Mouse (Mus musculus): ENCODE measurements around the gene Aif1. TPM values are rescaled to one million over a fixed set of nuclear protein-coding genes. Genes with fewer than 3 reads are reported as not detected.

The Aif1 gene
- polyA plus RNA-seq, 1 experiment: 13.2 TPM

DNA sequence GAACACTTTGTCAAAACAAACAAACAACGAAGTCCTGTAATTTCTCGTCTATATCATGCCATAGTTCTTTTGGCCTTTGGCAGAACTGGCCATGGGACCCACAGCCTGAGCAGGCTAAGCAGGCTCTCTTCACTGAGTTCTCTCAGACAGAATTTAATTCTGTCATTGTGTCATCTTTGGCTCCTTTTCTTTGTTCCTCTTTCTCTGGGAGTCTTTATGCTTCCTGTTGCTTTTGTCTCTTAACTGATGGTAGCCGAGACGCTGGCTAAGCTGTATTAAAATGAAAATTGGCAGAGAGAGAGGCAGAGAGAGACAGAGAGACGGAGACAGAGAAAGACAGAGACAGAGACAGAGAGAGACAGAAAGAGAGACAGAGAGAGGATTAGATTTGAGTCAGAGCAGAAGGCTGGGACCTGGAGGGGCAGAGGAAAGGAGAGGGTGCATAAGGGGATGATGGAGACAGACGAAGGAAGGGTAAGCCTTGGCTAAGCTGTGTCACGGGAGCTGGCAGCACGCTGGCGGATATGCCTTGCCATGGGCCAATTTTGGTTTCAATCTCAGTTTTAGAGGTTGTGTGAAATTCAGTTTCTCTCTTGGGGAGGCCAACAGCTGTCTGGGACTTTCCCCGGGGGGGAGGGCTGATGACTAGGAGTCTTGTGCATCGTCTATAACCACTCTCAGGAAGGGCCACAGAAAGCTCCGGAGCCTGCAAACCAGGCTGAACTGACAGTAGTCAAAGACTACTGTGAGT, 34.1 kb upstream of the Aif1 start:
- Histone ChIP-seq H3K27ac (ENCODE audit: insufficient read depth, low read length) (no peak overlapping the region), H3K4me3 (ENCODE audit: insufficient read depth, low read length) (no peak overlapping the region), H3K4me1 (ENCODE audit: control insufficient read depth, insufficient read depth, low read length) (no peaks in the 10 kb centered on the region)
- TF ChIP-seq CTCF (IDR thresholded peaks at IDR 0.05; ENCODE audit: extremely low read depth, insufficient read depth, low read length) (no peak), POLR2A (IDR thresholded peaks at IDR 0.05; ENCODE audit: extremely low read depth, insufficient read depth, low read length) (no peak)

- H3K4me1 ChIP-seq (ENCODE audit: control insufficient read depth, insufficient read depth, low read length): no peaks in the 10 kb centered on the region
- no peak overlapping the region for H3K4me3 ChIP-seq (ENCODE audit: insufficient read depth, low read length)
- no peak for TF ChIP-seq POLR2A (IDR thresholded peaks at IDR 0.05; ENCODE audit: extremely low read depth, insufficient read depth, low read length)
- no peak for TF ChIP-seq CTCF (IDR thresholded peaks at IDR 0.05; ENCODE audit: extremely low read depth, insufficient read depth, low read length)
- no peak overlapping the region for H3K27ac ChIP-seq (ENCODE audit: insufficient read depth, low read length)
Measured at GRCm38 (mm10) chr17:35205380-35205769, 29.5 kb upstream of the Aif1 start.

DNA sequence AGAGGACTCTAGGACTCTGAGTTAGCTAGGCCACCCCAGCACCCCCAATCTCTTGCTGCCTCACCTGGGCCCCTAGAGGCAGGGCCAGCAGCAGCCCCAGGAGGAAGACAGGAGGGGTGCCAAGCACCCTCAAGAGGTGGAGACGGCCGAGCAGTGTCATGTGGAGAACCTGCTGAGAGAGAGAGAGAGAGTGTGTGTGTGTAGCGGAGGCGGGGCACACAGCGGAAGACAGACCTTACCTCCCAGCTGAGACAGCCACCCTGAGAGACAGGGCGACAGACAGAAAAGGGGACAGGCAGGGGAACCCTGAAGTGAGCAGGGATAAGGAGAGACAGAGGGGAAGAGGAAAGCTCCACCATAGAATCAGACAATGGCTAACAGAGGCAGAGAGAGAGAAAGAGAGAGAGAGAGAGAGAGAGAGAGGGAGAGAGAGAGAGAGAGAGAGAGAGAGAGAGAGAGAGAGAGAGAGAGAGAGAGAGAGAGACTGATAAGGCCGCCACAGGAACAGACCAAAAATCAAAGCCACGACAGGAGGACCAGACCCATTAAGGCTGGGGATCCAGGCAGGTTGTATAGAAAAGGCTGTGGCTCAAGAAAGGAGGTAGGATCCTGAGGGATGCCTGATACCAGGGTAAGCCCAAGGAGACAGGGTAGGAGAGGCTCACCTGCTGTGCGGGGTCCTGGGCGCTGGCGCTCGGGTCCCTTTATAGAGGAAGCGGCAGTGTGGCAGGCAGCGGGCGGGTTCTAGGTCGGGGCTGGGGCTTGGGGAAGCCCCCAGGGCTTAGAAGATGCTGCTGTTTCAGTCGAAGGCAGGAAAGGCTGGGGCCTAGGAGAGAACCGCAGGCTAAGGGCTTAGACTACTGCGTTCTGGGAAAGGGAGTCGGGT, 28.9 kb upstream of the Aif1 start, which contains the start of gene Lta:
Lta (minus strand) TSS at position 858 of the 886 bp plus-strand sequence.
- no peaks in the 10 kb centered on the region for H3K4me1 ChIP-seq (ENCODE audit: control insufficient read depth, insufficient read depth, low read length)
- no peak within 1 kb of the TSS for H3K27ac ChIP-seq (ENCODE audit: insufficient read depth, low read length)
- H3K4me3 ChIP-seq (ENCODE audit: insufficient read depth, low read length): no peak within 1 kb of the TSS
- TF ChIP-seq POLR2A (IDR thresholded peaks at IDR 0.05; ENCODE audit: extremely low read depth, insufficient read depth, low read length) (no peak), CTCF (IDR thresholded peaks at IDR 0.05; ENCODE audit: extremely low read depth, insufficient read depth, low read length) (no peak)

- TF ChIP-seq POLR2A (IDR thresholded peaks at IDR 0.05; ENCODE audit: extremely low read depth, insufficient read depth, low read length) (no peak), CTCF (IDR thresholded peaks at IDR 0.05; ENCODE audit: extremely low read depth, insufficient read depth, low read length) (no peak)
- Histone ChIP-seq H3K4me1 (ENCODE audit: control insufficient read depth, insufficient read depth, low read length) (no peaks in the 10 kb centered on the region), H3K27ac (ENCODE audit: insufficient read depth, low read length) (no peak overlapping the region), H3K4me3 (ENCODE audit: insufficient read depth, low read length) (no peak overlapping the region)
Measured at GRCm38 (mm10) chr17:35202442-35202841, 26.6 kb upstream of the Aif1 start.

GRCm38 (mm10) chr17:35201787-35202186, 25.9 kb upstream of the Aif1 start, which contains the start of gene Tnf:
Gene Tnf (minus strand): TSS chr17:35202007.
- Histone ChIP-seq H3K4me1 (ENCODE audit: control insufficient read depth, insufficient read depth, low read length) (no peaks in the 10 kb centered on the region), H3K4me3 (ENCODE audit: insufficient read depth, low read length) (no peak within 1 kb of the TSS), H3K27ac (ENCODE audit: insufficient read depth, low read length) (no peak within 1 kb of the TSS)
- TF ChIP-seq CTCF (IDR thresholded peaks at IDR 0.05; ENCODE audit: extremely low read depth, insufficient read depth, low read length) (no peak), POLR2A (IDR thresholded peaks at IDR 0.05; ENCODE audit: extremely low read depth, insufficient read depth, low read length) (no peak)

- no peaks in the 10 kb centered on the region for H3K4me1 ChIP-seq (ENCODE audit: control insufficient read depth, insufficient read depth, low read length)
- H3K27ac ChIP-seq (ENCODE audit: insufficient read depth, low read length): no peak overlapping the region
- H3K4me3 ChIP-seq (ENCODE audit: insufficient read depth, low read length): no peak overlapping the region
- TF ChIP-seq POLR2A (IDR thresholded peaks at IDR 0.05; ENCODE audit: extremely low read depth, insufficient read depth, low read length) (no peak), CTCF (IDR thresholded peaks at IDR 0.05; ENCODE audit: extremely low read depth, insufficient read depth, low read length) (no peak)
Measured at GRCm38 (mm10) chr17:35201128-35201527, 25.3 kb upstream of the Aif1 start.

DNA sequence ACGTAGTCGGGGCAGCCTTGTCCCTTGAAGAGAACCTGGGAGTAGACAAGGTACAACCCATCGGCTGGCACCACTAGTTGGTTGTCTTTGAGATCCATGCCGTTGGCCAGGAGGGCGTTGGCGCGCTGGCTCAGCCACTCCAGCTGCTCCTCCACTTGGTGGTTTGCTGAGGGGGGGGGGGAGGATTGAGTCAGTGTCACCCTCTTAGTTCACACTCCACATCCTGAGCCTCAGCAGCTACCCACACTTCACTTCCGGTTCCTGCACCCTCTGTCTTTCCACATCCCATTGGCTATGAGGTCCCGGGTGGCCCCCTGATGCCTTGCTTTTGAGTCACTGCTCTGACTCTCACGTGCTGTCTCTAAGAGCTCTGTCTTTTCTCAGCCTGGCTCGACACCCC, 24.5 kb upstream of the Aif1 start:
- Histone ChIP-seq H3K27ac (ENCODE audit: insufficient read depth, low read length) (no peak overlapping the region), H3K4me1 (ENCODE audit: control insufficient read depth, insufficient read depth, low read length) (no peaks in the 10 kb centered on the region), H3K4me3 (ENCODE audit: insufficient read depth, low read length) (no peak overlapping the region)
- TF ChIP-seq CTCF (IDR thresholded peaks at IDR 0.05; ENCODE audit: extremely low read depth, insufficient read depth, low read length): no peak
- TF ChIP-seq POLR2A (IDR thresholded peaks at IDR 0.05; ENCODE audit: extremely low read depth, insufficient read depth, low read length): no peak

GRCm38 (mm10) chr17:35198946-35199345, 23.1 kb upstream of the Aif1 start:
- Histone ChIP-seq H3K4me1 (ENCODE audit: control insufficient read depth, insufficient read depth, low read length) (no peaks in the 10 kb centered on the region), H3K27ac (ENCODE audit: insufficient read depth, low read length) (no peak overlapping the region), H3K4me3 (ENCODE audit: insufficient read depth, low read length) (no peak overlapping the region)
- TF ChIP-seq POLR2A (IDR thresholded peaks at IDR 0.05; ENCODE audit: extremely low read depth, insufficient read depth, low read length) (no peak), CTCF (IDR thresholded peaks at IDR 0.05; ENCODE audit: extremely low read depth, insufficient read depth, low read length) (no peak)

GRCm38 (mm10) chr17:35198029-35198428, 22.2 kb upstream of the Aif1 start:
- H3K4me3 ChIP-seq (ENCODE audit: insufficient read depth, low read length): no peak overlapping the region
- no peak for TF ChIP-seq POLR2A (IDR thresholded peaks at IDR 0.05; ENCODE audit: extremely low read depth, insufficient read depth, low read length)
- TF ChIP-seq CTCF (IDR thresholded peaks at IDR 0.05; ENCODE audit: extremely low read depth, insufficient read depth, low read length): no peak
- no peak overlapping the region for H3K27ac ChIP-seq (ENCODE audit: insufficient read depth, low read length)
- no peaks in the 10 kb centered on the region for H3K4me1 ChIP-seq (ENCODE audit: control insufficient read depth, insufficient read depth, low read length)
